Mouse (Mus musculus): Measurements from ENCODE around the gene Gm6526. TPM values are rescaled to one million over a fixed set of nuclear protein-coding genes. Genes with fewer than 3 reads are reported as not detected.
"Not testable (repeated sequence)": the region's sequence is repeated elsewhere in the genome, so short reads cannot be mapped to it uniquely, and the experiment has no call there.

The Gm6526 gene
- not detected for total RNA-seq (2021)
- long read RNA-seq, experiment 1 = 0 reads
- long read RNA-seq, experiment 2 = 0 reads

GRCm38 (mm10) chr14:43747566-43747965, at the start of gene Gm6526:
TSS of gene Gm6526 (plus strand) at chr14:43747866.
- DNase-seq (ENCODE audit: low spot score in 2 of 2) = not testable (repeated sequence)

- not testable (repeated sequence) for DNase-seq (ENCODE audit: low spot score in 2 of 2)
These were observed 20.3 kb upstream of the Gm6526 start, which contains the start of gene Gm16506 for GRCm38 (mm10) chr14:43727385-43727784. TSS of gene Gm16506 (minus strand) at chr14:43727485.

- not testable (repeated sequence) for DNase-seq (ENCODE audit: low spot score in 2 of 2)
These were observed 37.0 kb downstream of the Gm6526 start, which contains the start of gene Gm8180 for GRCm38 (mm10) chr14:43784645-43785044. TSS of gene Gm8180 (minus strand) at chr14:43784745.

GRCm38 (mm10) chr14:43793811-43794210, 46.1 kb downstream of the Gm6526 start:
- not testable (repeated sequence) for DNase-seq (ENCODE audit: low spot score in 2 of 2)

- DNase-seq (ENCODE audit: low spot score in 2 of 2) = no peak
These were observed 48.6 kb downstream of the Gm6526 start for GRCm38 (mm10) chr14:43796069-43796904.

DNA sequence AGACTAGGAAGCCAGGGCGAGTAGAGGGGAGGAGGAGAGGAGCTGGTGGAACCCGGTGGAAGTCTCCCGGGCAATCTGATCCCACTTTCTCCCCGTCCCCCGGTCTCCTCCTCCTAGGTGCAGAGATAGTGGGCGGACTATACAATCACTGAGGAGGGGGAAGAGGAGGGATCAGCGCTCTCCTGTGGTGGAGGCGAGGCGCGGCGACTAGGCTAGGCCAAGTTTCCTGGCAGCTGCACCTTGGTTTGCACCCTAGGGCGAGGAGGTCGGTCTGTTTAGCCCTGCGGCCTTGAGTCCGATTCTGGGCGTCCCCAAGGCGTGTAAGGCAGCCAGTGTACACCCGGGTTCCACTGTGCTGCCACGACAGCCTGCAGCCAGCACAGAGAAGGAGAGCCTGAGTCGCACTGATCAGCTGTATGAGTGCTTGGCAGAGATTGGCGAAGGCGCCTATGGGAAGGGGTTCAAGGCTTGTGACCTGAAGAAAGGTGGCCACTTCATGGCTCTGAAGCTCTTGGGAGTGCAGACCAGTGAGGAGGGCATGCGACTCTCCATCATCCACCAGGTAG, 49.3 kb downstream of the Gm6526 start:
- not testable (repeated sequence) for DNase-seq (ENCODE audit: low spot score in 2 of 2)

- DNase-seq (ENCODE audit: low spot score in 2 of 2) = not testable (repeated sequence)
These were observed 56.8 kb downstream of the Gm6526 start for GRCm38 (mm10) chr14:43804435-43804834.

Other genes with a start within 250 kb of the Gm6526 start
- gene Gm5799, start 204.3 kb upstream of the Gm6526 start, total RNA-seq (2021) = not detected
- gene Gm17654, start 168.7 kb upstream of the Gm6526 start, total RNA-seq (2021) = not detected
- not detected for gene Gm10375, start 139.9 kb upstream of the Gm6526 start, total RNA-seq (2021)
- gene Gm8165, start 70.7 kb upstream of the Gm6526 start, total RNA-seq (2021) = not detected
- gene Gm7324, start 50.0 kb upstream of the Gm6526 start, total RNA-seq (2021) = 1 to 10 TPM; 1.2 to 1.5 TPM
- not detected for gene Gm16506, start 20.4 kb upstream of the Gm6526 start, total RNA-seq (2021)
- gene Gm8180, start 36.9 kb downstream of the Gm6526 start, total RNA-seq (2021) = not detected
- gene Ear1, start 127.7 kb downstream of the Gm6526 start, total RNA-seq (2021) = 1 to 10 TPM in 1 of 2 experiments, under 1 TPM in 1; 0.59 to 2.0 TPM
- not detected for gene Ear10, start 175.7 kb downstream of the Gm6526 start, total RNA-seq (2021)
- gene Gm8113, start 177.5 kb downstream of the Gm6526 start, total RNA-seq (2021) = 10 to 100 TPM; 10.0 to 10.8 TPM
- not detected for gene Ang5, start 209.2 kb downstream of the Gm6526 start, total RNA-seq (2021)